18 mouse cellular contexts compared by ENCODE assay signal in the genomic region with DNA sequence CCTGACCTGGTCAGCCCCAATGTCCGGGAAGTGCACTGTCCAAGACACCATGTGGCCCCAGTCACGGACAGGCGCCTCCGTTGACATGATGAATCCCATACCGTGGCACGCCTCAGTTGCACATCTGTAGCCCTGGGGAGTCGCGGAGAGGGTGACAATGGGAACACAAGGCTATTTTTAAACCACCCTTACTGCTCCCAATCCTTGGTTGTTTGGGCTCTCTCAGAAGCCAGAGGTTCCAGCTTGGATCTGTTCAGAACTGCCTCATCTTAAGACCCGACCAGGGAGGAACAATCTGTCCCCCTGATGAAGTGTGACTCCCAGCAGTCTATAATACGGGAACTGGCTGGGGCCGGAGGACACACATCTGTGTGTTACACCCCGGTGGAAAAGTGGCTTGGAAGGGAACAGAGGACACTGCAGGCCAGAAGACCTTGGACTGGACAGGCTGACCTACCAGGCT. TPM values are rescaled to one million over a fixed set of nuclear protein-coding genes. Genes with fewer than 3 reads are reported as not detected.
DNase-seq lines count a peak whose midpoint lies in the region; ATAC-seq and TF ChIP-seq lines count a peak whose summit lies in the region.
"Had no signal": no experiment of that assay in that cellular context is flagged by ENCODE, and none has a peak within 500 bp of the region (broad histone marks: within the 10 kb centered on the region; RNA-seq: fewer than 3 reads in every experiment).

No protein-coding gene starts in this region.

- WGBS in lung, adult 2 months: 65% methylated on average over 12 of the region's 12 CpGs
- WGBS in lung, embryonic 14.5 days: 28% methylated on average over 12 of the region's 12 CpGs
- WGBS in forebrain, embryonic 10.5 days: 87% methylated on average over 12 of the region's 12 CpGs

- no peak overlapping the region for H3K4me3 ChIP-seq in lung, adult 2 months (replicated peaks; ENCODE audit: extremely low read depth, low read depth, low read length)
- H3K4me3 ChIP-seq in lung, embryonic 14.5 days (ENCODE audit: low read depth, low read length): no peak overlapping the region
- H3K4me3 ChIP-seq in forebrain, embryonic 10.5 days: no peak overlapping the region
- H3K4me3 ChIP-seq: forebrain, embryonic 12.5 days; heart, embryonic 15.5 days; kidney, embryonic 15.5 days; layer of hippocampus, adult 2 months; midbrain, embryonic 12.5 days; stomach, embryonic 15.5 days had no signal

- H3K27me3 ChIP-seq in lung, embryonic 14.5 days (ENCODE audit: insufficient read depth, low read length): no peaks in the 10 kb centered on the region
- H3K27me3 ChIP-seq in forebrain, embryonic 10.5 days (ENCODE audit: poor library complexity, severe bottlenecking): no peaks in the 10 kb centered on the region; the same call in 1 of the 2 replicates
- H3K27me3 ChIP-seq: kidney, embryonic 15.5 days; midbrain, embryonic 12.5 days; stomach, embryonic 15.5 days had no signal

- H3K9me3 ChIP-seq in lung, embryonic 14.5 days (ENCODE audit: low read depth, low read length): no peaks in the 10 kb centered on the region
- H3K9me3 ChIP-seq in forebrain, embryonic 10.5 days: no peaks in the 10 kb centered on the region
- H3K9me3 ChIP-seq: forebrain, embryonic 12.5 days; heart, embryonic 15.5 days; kidney, embryonic 15.5 days; midbrain, embryonic 12.5 days; stomach, embryonic 15.5 days had no signal

- no peak overlapping the region for H3K9ac ChIP-seq in lung, embryonic 14.5 days
- H3K9ac ChIP-seq: forebrain, embryonic 12.5 days; heart, embryonic 15.5 days; kidney, embryonic 15.5 days; midbrain, embryonic 12.5 days; stomach, embryonic 15.5 days had no signal

- peaks cover 2% of the 10 kb centered on the region for H3K4me1 ChIP-seq in lung, adult 2 months (ENCODE audit: control insufficient read depth, insufficient read depth, low read length)
- peaks cover 15% of the 10 kb centered on the region for H3K4me1 ChIP-seq in lung, embryonic 14.5 days (ENCODE audit: insufficient read depth)
- peaks cover 12% of the 10 kb centered on the region for H3K4me1 ChIP-seq in forebrain, embryonic 10.5 days

- TF ChIP-seq POLR2A in lung, adult 2 months (IDR thresholded peaks at IDR 0.05; ENCODE audit: borderline replicate concordance, extremely low read depth, low read depth, low read length): no peak

- peak; percentile 56 to 64 for DNase-seq in lung, adult 18-20 months
- no peak for DNase-seq in lung, adult 2 months
- DNase-seq in heart, adult 9 months (ENCODE audit: low spot score in 2 of 2): peak; percentile 54 to 82
- peak; percentile 92 for DNase-seq in lung, embryonic 14.5 days
- peak; percentile 75 for DNase-seq in skeletal muscle tissue, adult 2 months (ENCODE audit: low read depth, low spot score)
- DNase-seq in layer of hippocampus, adult 8-10 months (ENCODE audit: low spot score in 2 of 2): no peak
- no peak for DNase-seq in forebrain, embryonic 10.5 days (ENCODE audit: extremely low spot score, low spot score)
- DNase-seq: adrenal gland, postnatal 10 days; cerebellum, adult 8-10 months; spleen, adult 18-20 months; thymus, postnatal 25 days had no signal

- H3K4me2 ChIP-seq in lung, embryonic 14.5 days: no peak overlapping the region
- H3K4me2 ChIP-seq: forebrain, embryonic 12.5 days; heart, embryonic 15.5 days; kidney, embryonic 15.5 days; midbrain, embryonic 12.5 days; stomach, embryonic 15.5 days had no signal

- peak overlapping the region; percentile 78 for H3K27ac ChIP-seq in lung, embryonic 14.5 days (ENCODE audit: low read depth)
- no peak overlapping the region for H3K27ac ChIP-seq in forebrain, embryonic 10.5 days
- H3K27ac ChIP-seq: forebrain, embryonic 12.5 days; heart, embryonic 15.5 days; kidney, embryonic 15.5 days; layer of hippocampus, adult 2 months; midbrain, embryonic 12.5 days; stomach, embryonic 15.5 days had no signal

- TF ChIP-seq CTCF in lung, adult 2 months (IDR thresholded peaks at IDR 0.05; ENCODE audit: insufficient read depth, low read length): no peak
- TF ChIP-seq CTCF in lung, embryonic 14.5 days (IDR thresholded peaks at IDR 0.05; ENCODE audit: low read depth): no peak

- ATAC-seq in lung, embryonic 14.5 days (ENCODE audit: insufficient read depth): peak; percentile 94

- peaks cover 11% of the 10 kb centered on the region for H3K36me3 ChIP-seq in lung, embryonic 14.5 days (ENCODE audit: insufficient read depth)
- H3K36me3 ChIP-seq in forebrain, embryonic 10.5 days (replicated peaks): no peaks in the 10 kb centered on the region
- H3K36me3 ChIP-seq: forebrain, embryonic 12.5 days; G1E; heart, embryonic 15.5 days; kidney, embryonic 15.5 days; midbrain, embryonic 12.5 days; stomach, embryonic 15.5 days had no signal

RNA-seq across cellular contexts. Expression of a gene that starts 38.4 kb away (rescaled TPM):
- polyA plus RNA-seq in lung, adult 2 months (2012; rRNA removed): 271 and 341 TPM in 2 replicates
- 8.3 and 11.1 TPM in 2 replicates for polyA plus RNA-seq in lung, embryonic 14.5 days (2014; fragmentation: Nextera tagmentation; extraction: Ambion mirVana)
- 10 to 100 TPM in 2 of 4 experiments, 1 to 10 TPM in 2; 5.1 to 23.1 (median 13.4) TPM for total RNA-seq in layer of hippocampus, adult 8-10 months (2022)
- 0.32 and 0.98 TPM in 2 replicates for polyA plus RNA-seq in forebrain, embryonic 10.5 days (2016; fragmentation: Nextera tagmentation; extraction: Ambion mirVana)
- polyA plus RNA-seq: G1E had no signal

Comparison
In these comparisons a context has a peak if more than half of its experiments do, and no peak if none do; other contexts are left out.
1. DNase-seq: peak in lung, adult 18-20 months (2 of 2), heart, adult 9 months (2 of 2), lung, embryonic 14.5 days (single experiment) and skeletal muscle tissue, adult 2 months (single experiment); none in lung, adult 2 months (single experiment), layer of hippocampus, adult 8-10 months (0 of 2) and forebrain, embryonic 10.5 days (single experiment).
2. RNA of a gene that starts 38.4 kb away (polyA plus RNA-seq): 271 to 341 TPM in lung, adult 2 months; 8.3 to 11.1 TPM in lung, embryonic 14.5 days and 0.32 to 0.98 TPM in forebrain, embryonic 10.5 days; every median in the first group is over 10 times any median in the second.